Mouse (Mus musculus) adrenal gland, adult 8-10 months (tissue): ENCODE measurements around the gene Mtif3. TPM values are rescaled to one million over a fixed set of nuclear protein-coding genes. Genes with fewer than 3 reads are reported as not detected.
A peak's percentile ranks its signal among the peaks of the same experiment; 100 is the strongest.
"Not testable (repeated sequence)": the region's sequence is repeated elsewhere in the genome, so short reads cannot be mapped to it uniquely, and the experiment has no call there.

Source experiments
- DNase-seq: peaks from one replicate; pipeline ENCODE4 v3.0.0; 2022
- total RNA-seq, 4 experiments: library from RNA; stranded (reverse); gene quantifications; 2 replicates each; pipeline ENCODE4 v1.2.4; 2022

The Mtif3 gene
- total RNA-seq, 4 experiments from 2014 or later = 30.6 to 38.0 (median 34.2) TPM

- no peak for DNase-seq
These were observed 9.0 kb downstream of the Mtif3 start for GRCm38 (mm10) chr5:146954576-146954975.

DNA sequence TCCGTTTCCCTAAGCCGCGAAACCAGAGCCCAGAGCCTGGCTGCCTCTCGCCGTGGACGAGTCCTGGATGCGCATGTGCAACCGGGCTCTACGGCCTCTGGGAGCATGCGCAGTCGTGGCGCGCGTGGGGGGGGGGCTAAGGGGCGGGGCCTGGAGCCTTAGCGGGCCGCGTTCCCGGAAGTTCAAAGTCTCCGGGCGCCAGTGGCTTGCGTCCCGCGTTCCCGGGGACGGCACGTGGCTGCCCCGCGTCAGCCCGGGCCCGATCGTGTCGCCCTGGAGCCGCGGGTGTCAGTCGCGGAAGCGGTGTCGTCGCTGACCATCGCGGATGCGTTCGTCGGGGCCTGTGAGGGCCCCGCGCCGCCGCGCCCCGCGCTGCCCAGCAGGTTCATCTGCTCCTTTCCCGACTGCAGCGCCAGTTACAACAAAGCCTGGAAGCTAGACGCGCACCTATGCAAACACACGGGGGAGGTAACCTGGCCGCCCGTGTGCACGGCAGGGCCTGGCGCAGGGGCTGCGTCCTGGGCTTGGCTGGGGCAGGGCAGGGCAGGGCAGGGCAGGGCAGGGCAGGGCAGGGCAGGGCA, 15.0 kb downstream of the Mtif3 start, which contains the start of gene Gtf3a:
TSS of gene Gtf3a (plus strand) at position 150 of the 581 bp plus-strand sequence.
- DNase-seq = peak; percentile 37

- DNase-seq = no peak
These were observed 15.5 kb downstream of the Mtif3 start for GRCm38 (mm10) chr5:146948041-146948507.

- no peak for DNase-seq
These were observed 16.1 kb downstream of the Mtif3 start for GRCm38 (mm10) chr5:146947497-146947896.

GRCm38 (mm10) chr5:146946682-146947081, 16.9 kb downstream of the Mtif3 start:
- DNase-seq = no peak

GRCm38 (mm10) chr5:146944568-146944967, 19.0 kb downstream of the Mtif3 start:
- no peak for DNase-seq

GRCm38 (mm10) chr5:146942965-146943364, 20.6 kb downstream of the Mtif3 start:
- DNase-seq = no peak

GRCm38 (mm10) chr5:146941939-146942338, 21.7 kb downstream of the Mtif3 start:
- not testable (repeated sequence) for DNase-seq

GRCm38 (mm10) chr5:146940219-146940618, 23.4 kb downstream of the Mtif3 start:
- DNase-seq = no peak

DNA sequence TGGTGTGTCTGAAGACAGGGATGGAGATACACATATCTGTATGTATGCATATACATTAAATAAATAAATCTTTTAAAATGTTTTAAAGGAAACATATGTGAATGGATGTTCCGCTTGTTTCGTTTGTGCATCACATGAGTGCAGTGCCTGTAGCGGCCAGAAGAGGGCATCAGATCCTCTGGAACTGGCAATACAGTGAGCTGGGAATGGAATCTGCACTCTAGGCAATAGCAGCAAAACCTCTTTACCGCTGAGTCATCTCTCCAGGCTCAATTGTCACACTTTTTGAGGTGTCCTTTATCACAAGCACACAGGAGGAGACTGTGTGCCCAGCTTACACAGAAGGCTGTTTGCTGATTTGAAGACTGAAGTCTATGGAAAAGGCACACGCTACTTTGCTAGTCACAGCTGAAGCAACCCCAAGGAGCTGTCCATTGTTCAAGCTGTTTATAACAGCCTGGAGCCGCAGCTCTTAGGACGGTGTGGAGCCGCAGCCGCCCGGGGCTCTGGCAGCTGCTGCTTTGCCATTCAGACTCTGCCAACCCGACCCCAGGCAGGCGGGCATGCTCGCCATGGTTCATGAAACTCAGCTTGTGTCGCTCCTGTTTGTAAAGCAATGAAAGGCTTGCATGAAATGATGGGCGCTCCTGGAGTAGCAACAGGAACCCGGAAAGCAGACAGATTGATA, 24.3 kb downstream of the Mtif3 start:
- no peak for DNase-seq

DNA sequence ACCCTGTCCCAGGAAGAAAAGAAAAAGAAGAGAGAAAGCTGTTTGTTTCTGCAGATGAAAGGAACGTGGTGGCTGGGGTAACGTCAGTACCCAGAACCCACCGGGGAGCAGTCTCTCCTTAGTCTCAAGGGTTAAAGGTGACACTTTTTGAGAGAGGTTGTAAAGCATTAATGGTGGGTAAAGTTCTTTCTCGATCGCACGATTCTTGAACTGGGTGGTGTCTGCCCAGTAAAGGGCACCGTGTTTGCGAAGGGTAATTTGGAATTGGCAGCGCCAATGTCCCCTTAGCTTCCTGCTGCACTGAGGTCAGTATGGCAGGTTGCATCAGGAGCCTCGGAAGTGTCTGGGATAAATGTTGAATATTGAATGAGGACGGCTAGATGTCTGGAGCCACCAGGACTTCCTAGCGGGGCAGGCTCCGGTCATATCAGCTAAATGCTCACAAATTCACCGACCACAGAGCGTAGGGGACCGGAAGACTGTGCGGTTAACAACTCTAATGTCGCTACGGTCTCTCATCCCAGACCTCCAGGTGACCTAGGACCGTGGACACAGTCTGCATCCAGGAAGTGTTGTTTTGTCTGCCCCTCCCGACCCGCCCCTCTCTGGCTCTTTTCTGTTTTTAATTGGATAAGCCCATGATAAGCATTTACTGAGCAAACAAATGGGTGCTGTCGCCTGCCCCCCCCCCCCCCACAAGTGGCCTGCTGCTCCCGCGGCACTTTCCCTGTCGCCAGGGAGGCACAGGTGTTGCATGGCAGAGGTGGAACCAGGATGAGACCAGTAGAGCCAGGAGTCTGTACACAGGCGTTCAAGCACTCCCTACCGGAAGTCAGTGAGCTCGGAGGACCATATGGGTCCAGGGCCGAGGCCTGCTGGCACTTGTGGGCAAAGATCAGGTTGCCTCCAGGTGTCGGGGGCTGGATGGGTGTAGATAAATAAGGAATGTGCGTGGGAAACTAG, 25.8 kb downstream of the Mtif3 start:
- no peak for DNase-seq

DNA sequence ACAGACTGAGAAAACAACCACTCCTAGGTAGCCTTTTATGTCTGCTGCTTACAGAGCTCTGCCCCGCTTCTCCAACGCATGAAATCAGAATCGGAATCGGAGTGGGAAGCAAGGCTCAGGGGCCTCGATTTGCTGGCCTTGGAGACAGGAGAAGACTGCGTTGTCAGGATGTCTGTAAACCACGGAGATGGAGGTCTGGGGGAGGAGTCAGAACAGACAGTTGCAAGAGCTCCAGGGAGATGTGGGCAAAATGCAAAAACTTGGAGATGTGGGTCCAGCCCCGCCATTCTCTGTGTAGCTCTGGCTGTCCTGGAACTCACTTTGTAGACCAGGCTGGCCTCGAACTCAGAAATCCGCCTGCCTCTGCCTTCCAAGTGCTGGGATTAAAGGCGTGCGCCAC, 30.1 kb downstream of the Mtif3 start:
- no peak for DNase-seq

DNA sequence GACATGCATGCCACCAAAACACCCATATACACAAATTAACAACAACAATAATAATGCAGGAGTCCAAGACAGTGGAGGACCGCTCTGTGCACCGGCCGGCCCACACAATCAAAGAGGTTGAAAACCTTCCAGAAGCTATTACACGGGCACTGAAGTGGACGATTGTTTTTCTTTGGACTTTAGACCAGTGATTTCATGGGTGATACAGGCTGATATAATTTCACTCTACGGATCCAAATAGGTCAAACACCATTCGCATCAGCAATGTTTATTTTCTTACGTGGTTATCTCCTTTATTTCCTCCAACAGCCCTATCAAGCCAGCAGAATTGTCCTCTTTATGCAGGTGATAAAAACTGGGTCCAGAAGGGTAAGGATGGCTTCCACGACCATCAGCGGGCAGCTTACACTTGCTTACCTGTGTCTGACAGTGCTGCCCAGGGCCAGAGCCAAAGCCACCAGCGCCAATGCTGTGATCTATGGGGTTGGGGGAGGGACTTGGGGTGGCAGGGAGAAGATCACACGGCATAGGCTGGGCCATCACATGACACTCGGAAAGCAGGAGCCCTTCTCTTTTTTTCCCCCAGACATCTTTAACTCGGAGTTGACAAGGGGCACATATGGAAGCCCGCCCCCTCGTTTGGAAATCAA, 31.6 kb downstream of the Mtif3 start:
- no peak for DNase-seq

GRCm38 (mm10) chr5:146931422-146931821, 32.2 kb downstream of the Mtif3 start:
- no peak for DNase-seq

GRCm38 (mm10) chr5:146926673-146927072, 36.9 kb downstream of the Mtif3 start:
- DNase-seq = no peak

- DNase-seq = no peak
These were observed 40.1 kb downstream of the Mtif3 start for GRCm38 (mm10) chr5:146923547-146923946.

DNA sequence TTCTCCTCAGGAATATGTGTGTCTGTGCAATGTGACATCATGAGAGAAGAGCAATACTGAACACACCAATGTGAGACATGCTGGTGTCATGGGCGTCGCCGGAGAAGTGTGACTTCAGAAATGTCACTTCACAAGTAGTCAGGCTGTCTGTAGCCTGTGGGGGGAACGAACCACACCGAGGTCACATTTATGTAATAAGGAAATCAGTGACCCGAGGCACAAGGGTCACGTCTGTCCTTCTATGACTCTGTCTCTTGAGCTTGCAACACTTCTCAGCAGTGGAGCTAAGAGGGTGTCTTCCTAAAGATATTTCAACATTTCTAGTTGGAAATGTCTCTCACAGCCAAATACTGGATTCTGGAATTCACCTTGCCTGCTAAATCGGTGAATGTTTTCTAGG, 42.4 kb downstream of the Mtif3 start:
- DNase-seq = no peak

GRCm38 (mm10) chr5:146920314-146921161, 43.1 kb downstream of the Mtif3 start:
- DNase-seq = no peak

DNA sequence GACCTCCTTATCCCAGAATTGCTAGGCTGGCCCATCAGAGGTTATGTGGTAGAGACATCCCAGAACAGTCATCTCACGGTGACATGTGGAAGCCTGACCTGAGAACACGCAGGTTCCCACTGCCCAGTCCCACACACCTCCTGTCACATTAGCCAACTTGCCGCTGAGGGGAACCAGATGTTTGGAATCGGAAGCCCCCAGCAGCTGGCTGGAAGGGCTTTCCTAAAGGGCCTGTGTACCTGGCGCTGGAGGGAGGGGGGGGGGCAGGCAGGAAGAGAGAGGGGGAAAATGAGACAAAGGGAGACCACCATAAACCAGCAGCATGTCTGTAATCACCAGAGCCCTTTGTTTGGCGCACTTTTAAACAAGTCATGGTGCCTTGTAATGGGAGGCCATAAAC, 43.7 kb downstream of the Mtif3 start:
- no peak for DNase-seq

- DNase-seq = not testable (repeated sequence)
These were observed 46.2 kb downstream of the Mtif3 start for GRCm38 (mm10) chr5:146917357-146917756.

DNA sequence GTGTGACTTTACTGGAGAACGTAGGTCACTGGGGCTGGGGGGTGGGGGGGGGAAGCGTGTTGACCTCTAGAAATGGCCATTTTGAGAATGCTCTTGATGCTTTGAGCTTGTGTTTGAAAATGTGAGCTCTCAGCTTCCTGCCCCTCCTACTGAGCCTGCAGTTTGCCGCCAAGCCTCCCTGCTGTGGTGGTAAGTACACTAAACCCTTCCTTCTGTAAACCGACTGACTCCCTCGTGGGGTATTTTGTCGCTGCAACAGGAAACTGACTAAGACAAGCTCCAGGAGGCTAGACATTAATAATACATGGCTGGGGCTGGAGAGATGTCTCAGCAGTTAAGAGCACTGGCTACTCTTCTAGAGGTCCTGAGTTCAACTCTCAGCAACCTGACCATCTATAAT, 46.8 kb downstream of the Mtif3 start:
- DNase-seq = no peak
